Mouse (Mus musculus): ENCODE data around the gene Itgb8. TPM values are rescaled to one million over a fixed set of nuclear protein-coding genes. Genes with fewer than 3 reads are reported as not detected.

The Itgb8 gene
- polyA plus RNA-seq, 1 experiment from 2014 or later = 17.1 TPM

GRCm38 (mm10) chr12:119206711-119207463, 31.7 kb downstream of the Itgb8 start:
- WGBS = 79% methylated on average over 6 of the region's 6 CpGs
- H3K27ac ChIP-seq = no peak overlapping the region
- H3K4me2 ChIP-seq (replicated peaks) = no peak overlapping the region
- peaks cover 4% of the 10 kb centered on the region; the same call in 1 of the 2 replicates for H3K36me3 ChIP-seq
- no peaks in the 10 kb centered on the region for H3K27me3 ChIP-seq
- no peak overlapping the region for H3K9ac ChIP-seq (replicated peaks)
- no peaks in the 10 kb centered on the region for H3K4me1 ChIP-seq (replicated peaks)
- no peak overlapping the region for H3K4me3 ChIP-seq (replicated peaks)
- ATAC-seq = 0 out of 2 replicates have a peak, but pooled peaks have one; percentile 50
- H3K9me3 ChIP-seq = no peaks in the 10 kb centered on the region

- Histone ChIP-seq H3K9me3 (no peaks in the 10 kb centered on the region), H3K27me3 (no peaks in the 10 kb centered on the region), H3K9ac (replicated peaks) (no peak overlapping the region), H3K36me3 (peaks cover 6% of the 10 kb centered on the region; the same call in 1 of the 2 replicates), H3K4me2 (replicated peaks) (no peak overlapping the region), H3K4me1 (replicated peaks) (no peaks in the 10 kb centered on the region), H3K4me3 (replicated peaks) (no peak overlapping the region), H3K27ac (no peak overlapping the region)
- 91% methylated on average over 2 of the region's 2 CpGs for WGBS
- no peak for ATAC-seq
These were observed 34.2 kb downstream of the Itgb8 start for GRCm38 (mm10) chr12:119204411-119204810.

GRCm38 (mm10) chr12:119202766-119203165, 35.8 kb downstream of the Itgb8 start:
- Histone ChIP-seq H3K27ac (no peak overlapping the region), H3K27me3 (no peaks in the 10 kb centered on the region), H3K9me3 (no peaks in the 10 kb centered on the region), H3K4me1 (replicated peaks) (no peaks in the 10 kb centered on the region), H3K9ac (replicated peaks) (no peak overlapping the region), H3K36me3 (peaks cover 6% of the 10 kb centered on the region; the same call in 1 of the 2 replicates), H3K4me2 (replicated peaks) (no peak overlapping the region), H3K4me3 (replicated peaks) (no peak overlapping the region)
- WGBS = 80% methylated on average over 2 of the region's 2 CpGs
- ATAC-seq = no peak

- no peaks in the 10 kb centered on the region for H3K9me3 ChIP-seq
- peaks cover 3% of the 10 kb centered on the region; the same call in 1 of the 2 replicates for H3K36me3 ChIP-seq
- no peak overlapping the region for H3K4me3 ChIP-seq (replicated peaks)
- no peak overlapping the region for H3K4me2 ChIP-seq (replicated peaks)
- no peaks in the 10 kb centered on the region for H3K27me3 ChIP-seq
- no peaks in the 10 kb centered on the region for H3K4me1 ChIP-seq (replicated peaks)
- H3K9ac ChIP-seq (replicated peaks) = no peak overlapping the region
- no peak for ATAC-seq
- H3K27ac ChIP-seq = no peak overlapping the region
These were observed 43.5 kb downstream of the Itgb8 start for GRCm38 (mm10) chr12:119195145-119195544.

GRCm38 (mm10) chr12:119189814-119190213, 48.8 kb downstream of the Itgb8 start:
- no peak overlapping the region for H3K9ac ChIP-seq (replicated peaks)
- 89% methylated on average over 8 of the region's 8 CpGs for WGBS
- no peak for ATAC-seq
- no peak overlapping the region for H3K4me3 ChIP-seq (replicated peaks)
- no peak overlapping the region for H3K4me2 ChIP-seq (replicated peaks)
- H3K9me3 ChIP-seq = no peaks in the 10 kb centered on the region
- H3K4me1 ChIP-seq (replicated peaks) = no peaks in the 10 kb centered on the region
- no peak overlapping the region for H3K27ac ChIP-seq
- no peaks in the 10 kb centered on the region for H3K27me3 ChIP-seq
- peaks cover 14% of the 10 kb centered on the region for H3K36me3 ChIP-seq

- Histone ChIP-seq H3K4me3 (replicated peaks) (no peak overlapping the region), H3K4me1 (replicated peaks) (no peaks in the 10 kb centered on the region), H3K27ac (no peak overlapping the region), H3K4me2 (replicated peaks) (no peak overlapping the region), H3K27me3 (no peaks in the 10 kb centered on the region), H3K9ac (replicated peaks) (no peak overlapping the region), H3K9me3 (no peaks in the 10 kb centered on the region), H3K36me3 (peaks cover 16% of the 10 kb centered on the region)
- WGBS = 96% methylated on average over 1 of the region's 1 CpGs
- no peak for ATAC-seq
These were observed 53.2 kb downstream of the Itgb8 start for GRCm38 (mm10) chr12:119185441-119185840.

- Histone ChIP-seq H3K27ac (no peak overlapping the region), H3K4me1 (replicated peaks) (no peaks in the 10 kb centered on the region), H3K4me2 (replicated peaks) (no peak overlapping the region), H3K36me3 (peaks cover 12% of the 10 kb centered on the region), H3K9ac (replicated peaks) (no peak overlapping the region), H3K9me3 (no peaks in the 10 kb centered on the region), H3K4me3 (replicated peaks) (no peak overlapping the region), H3K27me3 (no peaks in the 10 kb centered on the region)
- 95% methylated on average over 2 of the region's 2 CpGs for WGBS
- ATAC-seq = no peak
These were observed 56.2 kb downstream of the Itgb8 start for GRCm38 (mm10) chr12:119182215-119182924.

- no peak overlapping the region for H3K4me3 ChIP-seq (replicated peaks)
- H3K27ac ChIP-seq = no peak overlapping the region
- H3K27me3 ChIP-seq = no peaks in the 10 kb centered on the region
- no peaks in the 10 kb centered on the region for H3K4me1 ChIP-seq (replicated peaks)
- H3K36me3 ChIP-seq = peaks cover 13% of the 10 kb centered on the region
- no peaks in the 10 kb centered on the region for H3K9me3 ChIP-seq
- no peak overlapping the region for H3K9ac ChIP-seq (replicated peaks)
- H3K4me2 ChIP-seq (replicated peaks) = no peak overlapping the region
- ATAC-seq = no peak
- 81% methylated on average over 2 of the region's 2 CpGs for WGBS
These were observed 62.6 kb downstream of the Itgb8 start for GRCm38 (mm10) chr12:119176017-119176416.

- no peak for ATAC-seq
- no peaks in the 10 kb centered on the region for H3K4me1 ChIP-seq (replicated peaks)
- H3K27ac ChIP-seq = no peak overlapping the region
- H3K27me3 ChIP-seq = no peaks in the 10 kb centered on the region
- 84% methylated on average over 4 of the region's 4 CpGs for WGBS
- no peaks in the 10 kb centered on the region for H3K9me3 ChIP-seq
- no peak overlapping the region for H3K4me3 ChIP-seq (replicated peaks)
- H3K36me3 ChIP-seq = peaks cover 15% of the 10 kb centered on the region
- no peak overlapping the region for H3K9ac ChIP-seq (replicated peaks)
- no peak overlapping the region for H3K4me2 ChIP-seq (replicated peaks)
These were observed 68.6 kb downstream of the Itgb8 start for GRCm38 (mm10) chr12:119169828-119170539.

- Histone ChIP-seq H3K27me3 (no peaks in the 10 kb centered on the region), H3K9me3 (no peaks in the 10 kb centered on the region), H3K4me3 (replicated peaks) (no peak overlapping the region), H3K27ac (no peak overlapping the region), H3K4me1 (replicated peaks) (0 out of 2 replicates have a peak, but pooled peaks cover 2% of the 10 kb centered on the region), H3K4me2 (replicated peaks) (no peak overlapping the region), H3K9ac (replicated peaks) (no peak overlapping the region), H3K36me3 (peaks cover 22% of the 10 kb centered on the region)
- WGBS = 54% methylated on average over 3 of the region's 3 CpGs
- ATAC-seq = no peak
These were observed 69.5 kb downstream of the Itgb8 start for GRCm38 (mm10) chr12:119169143-119169542.

- Histone ChIP-seq H3K9ac (replicated peaks) (no peak overlapping the region), H3K4me2 (replicated peaks) (no peak overlapping the region), H3K36me3 (peaks cover 23% of the 10 kb centered on the region), H3K4me1 (replicated peaks) (peaks cover 15% of the 10 kb centered on the region), H3K27me3 (no peaks in the 10 kb centered on the region), H3K27ac (no peak overlapping the region), H3K9me3 (no peaks in the 10 kb centered on the region), H3K4me3 (replicated peaks) (no peak overlapping the region)
- ATAC-seq = no peak
- WGBS = 93% methylated on average over 2 of the region's 2 CpGs
These were observed 73.5 kb downstream of the Itgb8 start for GRCm38 (mm10) chr12:119165115-119165514.

GRCm38 (mm10) chr12:119164672-119165071, 73.9 kb downstream of the Itgb8 start:
- no peak overlapping the region for H3K4me2 ChIP-seq (replicated peaks)
- 57% methylated on average over 1 of the region's 1 CpGs for WGBS
- H3K4me1 ChIP-seq (replicated peaks) = peaks cover 15% of the 10 kb centered on the region
- H3K9me3 ChIP-seq = no peaks in the 10 kb centered on the region
- no peak overlapping the region for H3K4me3 ChIP-seq (replicated peaks)
- ATAC-seq = peak; percentile 59; the same call in 1 of the 2 replicates
- H3K36me3 ChIP-seq = peaks cover 23% of the 10 kb centered on the region
- H3K9ac ChIP-seq (replicated peaks) = no peak overlapping the region
- no peaks in the 10 kb centered on the region for H3K27me3 ChIP-seq
- H3K27ac ChIP-seq = no peak overlapping the region
